Mouse (Mus musculus) ovary, postnatal 10 days (tissue): ENCODE measurements around the gene Mfng.

Experiments
- DNase-seq: peaks from one replicate; pipeline ENCODE4 v3.0.0; 2022; ENCODE audit warnings: low spot score

The Mfng gene

GRCm38 (mm10) chr15:78773290-78773729 is at the start of gene Mfng:
Gene Mfng (minus strand): TSS chr15:78773475.
- DNase-seq = no peak

GRCm38 (mm10) chr15:78816074-78816391 is 42.8 kb upstream of the Mfng start:
- no peak for DNase-seq

GRCm38 (mm10) chr15:78815314-78816073 is 42.2 kb upstream of the Mfng start:
- DNase-seq = no peak

GRCm38 (mm10) chr15:78813603-78814002 is 40.3 kb upstream of the Mfng start:
- no peak for DNase-seq

GRCm38 (mm10) chr15:78810146-78810545 is 36.9 kb upstream of the Mfng start:
- DNase-seq = no peak

- no peak for DNase-seq
Observed at GRCm38 (mm10) chr15:78809739-78810138, 36.5 kb upstream of the Mfng start.

- DNase-seq = no peak
Observed at GRCm38 (mm10) chr15:78808980-78809379, 35.7 kb upstream of the Mfng start.

- no peak for DNase-seq
Observed at GRCm38 (mm10) chr15:78807141-78807540, 33.9 kb upstream of the Mfng start.

- no peak for DNase-seq
Observed at GRCm38 (mm10) chr15:78806614-78807013, 33.3 kb upstream of the Mfng start.

GRCm38 (mm10) chr15:78805351-78805750 is 32.1 kb upstream of the Mfng start:
- DNase-seq = no peak

- DNase-seq = no peak
Observed at GRCm38 (mm10) chr15:78804326-78804725, 31.1 kb upstream of the Mfng start.

- no peak for DNase-seq
Observed at GRCm38 (mm10) chr15:78803499-78803900, 30.2 kb upstream of the Mfng start.

- no peak for DNase-seq
Observed at GRCm38 (mm10) chr15:78802776-78803391, 29.6 kb upstream of the Mfng start, which contains the start of gene Card10. Gene Card10 (minus strand): TSS chr15:78803042.

- DNase-seq = no peak
Observed at GRCm38 (mm10) chr15:78801971-78802741, 28.9 kb upstream of the Mfng start.

- DNase-seq = no peak
Observed at GRCm38 (mm10) chr15:78801571-78801970, 28.3 kb upstream of the Mfng start.

GRCm38 (mm10) chr15:78799029-78799428 is 25.8 kb upstream of the Mfng start:
- DNase-seq = no peak

- DNase-seq = no peak
Observed at GRCm38 (mm10) chr15:78797060-78797329, 23.7 kb upstream of the Mfng start.

- no peak for DNase-seq
Observed at GRCm38 (mm10) chr15:78796196-78797059, 23.2 kb upstream of the Mfng start.

- DNase-seq = no peak
Observed at GRCm38 (mm10) chr15:78790990-78791389, 17.7 kb upstream of the Mfng start.

GRCm38 (mm10) chr15:78790451-78790850 is 17.2 kb upstream of the Mfng start:
- DNase-seq = no peak

- no peak for DNase-seq
Observed at GRCm38 (mm10) chr15:78789721-78790323, 16.5 kb upstream of the Mfng start.

GRCm38 (mm10) chr15:78788042-78788441 is 14.8 kb upstream of the Mfng start:
- DNase-seq = no peak
